Mouse (Mus musculus) cerebellum, postnatal 25 days (tissue): Measurements from ENCODE around the gene Smyd5.

Source experiments
- DNase-seq, 2 experiments: peaks; one replicate each; pipeline ENCODE4 v3.0.0; 2021; ENCODE audit warnings: mixed read lengths in 2 of 2

Gene Smyd5

GRCm38 (mm10) chr6:85431842-85432431 lies at the start of gene Smyd5:
Smyd5 (plus strand) TSS chr6:85431989.
- peak; percentile 78 to 86 for DNase-seq

- no peak for DNase-seq
Observed at GRCm38 (mm10) chr6:85382791-85383190, 49.0 kb upstream of the Smyd5 start.

- no peak for DNase-seq
Observed at GRCm38 (mm10) chr6:85388608-85389007, 43.2 kb upstream of the Smyd5 start.

GRCm38 (mm10) chr6:85391803-85392202 lies 40.0 kb upstream of the Smyd5 start:
- peak; percentile 77 to 88 for DNase-seq

- DNase-seq: no peak
Observed at GRCm38 (mm10) chr6:85395360-85395759, 36.4 kb upstream of the Smyd5 start.

GRCm38 (mm10) chr6:85397165-85397564 lies 34.6 kb upstream of the Smyd5 start:
- DNase-seq: peak; percentile 35 to 54

- DNase-seq: no peak
Observed at GRCm38 (mm10) chr6:85399715-85400114, 32.1 kb upstream of the Smyd5 start.

- no peak for DNase-seq
Observed at GRCm38 (mm10) chr6:85402613-85403012, 29.2 kb upstream of the Smyd5 start.

- DNase-seq: no peak
Observed at GRCm38 (mm10) chr6:85403039-85403438, 28.8 kb upstream of the Smyd5 start.

GRCm38 (mm10) chr6:85409003-85409402 lies 22.8 kb upstream of the Smyd5 start:
- DNase-seq: peak; percentile 19 to 38

- peak; percentile 55 to 72 for DNase-seq
Observed at GRCm38 (mm10) chr6:85410771-85411273, 21.0 kb upstream of the Smyd5 start.

- no peak for DNase-seq
Observed at GRCm38 (mm10) chr6:85415829-85416228, 16.0 kb upstream of the Smyd5 start.

- DNase-seq: no peak
Observed at GRCm38 (mm10) chr6:85419150-85419549, 12.6 kb upstream of the Smyd5 start.

- DNase-seq: no peak
Observed at GRCm38 (mm10) chr6:85423836-85424379, 7.9 kb upstream of the Smyd5 start, which contains the start of gene Noto. Noto (plus strand) TSS chr6:85423886.

- no peak for DNase-seq
Observed at GRCm38 (mm10) chr6:85431274-85431841, 431 bp upstream of the Smyd5 start.

- DNase-seq: no peak
Observed at GRCm38 (mm10) chr6:85433865-85434264, 2.1 kb downstream of the Smyd5 start.

- DNase-seq: no peak
Observed at GRCm38 (mm10) chr6:85436204-85436603, 4.4 kb downstream of the Smyd5 start.

- no peak for DNase-seq
Observed at GRCm38 (mm10) chr6:85436631-85437030, 4.8 kb downstream of the Smyd5 start.

- DNase-seq: no peak
Observed at GRCm38 (mm10) chr6:85441142-85441541, 9.4 kb downstream of the Smyd5 start.

- DNase-seq: no peak
Observed at GRCm38 (mm10) chr6:85443488-85444233, 11.9 kb downstream of the Smyd5 start.

GRCm38 (mm10) chr6:85444266-85444965 lies 12.6 kb downstream of the Smyd5 start:
- no peak for DNase-seq

- DNase-seq: no peak
Observed at GRCm38 (mm10) chr6:85445286-85445685, 13.5 kb downstream of the Smyd5 start.

- DNase-seq: no peak
Observed at GRCm38 (mm10) chr6:85447351-85447750, 15.6 kb downstream of the Smyd5 start.
